Mouse (Mus musculus) neural tube, embryonic 12.5 days (tissue): ENCODE results near the gene Pip4k2c. TPM values are rescaled to one million over a fixed set of nuclear protein-coding genes. Genes with fewer than 3 reads are reported as not detected.
"Not testable (repeated sequence)": the region's sequence is repeated elsewhere in the genome, so short reads cannot be mapped to it uniquely, and the experiment has no call there.

ENCODE experiments used
- ATAC-seq: fragments of 200-750 bp; cut with Nextera tagmentation; 2 replicates; pipeline ENCODE4 v1.8.0; 2017; ENCODE audit warnings: low read depth, mild to moderate bottlenecking, moderate TSS enrichment, moderate library complexity; ENCODE audit not compliant: low FRiP score
- H3K27ac ChIP-seq: fragments of 300-500 bp; sonication (generic); 2 replicates; pipeline ENCODE4 v1.5.1; 2016
- H3K27me3 ChIP-seq: fragments of 300-500 bp; sonication (generic); replicated peaks from 2 replicates; pipeline ENCODE4 v1.6.1; 2016; ENCODE audit warnings: mild to moderate bottlenecking
- H3K36me3 ChIP-seq: fragments of 300-500 bp; sonication (generic); 2 replicates; pipeline ENCODE4 v1.6.1; 2016; ENCODE audit warnings: mild to moderate bottlenecking
- H3K4me1 ChIP-seq: fragments of 300-500 bp; sonication (generic); 2 replicates; pipeline ENCODE4 v1.6.1; 2016
- H3K4me2 ChIP-seq: fragments of 300-500 bp; sonication (generic); replicated peaks from 2 replicates; pipeline ENCODE4 v1.6.1; 2016; ENCODE audit warnings: mild to moderate bottlenecking
- H3K4me3 ChIP-seq: fragments of 300-500 bp; sonication (generic); 2 replicates; pipeline ENCODE4 v1.5.1; 2016
- H3K9ac ChIP-seq: fragments of 300-500 bp; sonication (generic); 2 replicates; pipeline ENCODE4 v1.6.1; 2016; ENCODE audit warnings: mild to moderate bottlenecking
- H3K9me3 ChIP-seq: fragments of 300-500 bp; sonication (generic); 2 replicates; pipeline ENCODE4 v1.6.1; 2016; ENCODE audit warnings: mild to moderate bottlenecking
- WGBS: fragments of 180-500 bp; shearing (Covaris S2); methylation state at CpG from one replicate; pipeline ENCODE4 v1.1.7; 2016; 5-methylcytosine and 5-hydroxymethylcytosine counted together
- polyA plus RNA-seq: library from polyadenylated mRNA; unstranded; fragments of >200 nt; fragmentation: Nextera tagmentation; extraction: Ambion mirVana; gene quantifications from 2 replicates; pipeline ENCODE4 v1.2.1, GENCODE M21; 2016

Gene Pip4k2c
- polyA plus RNA-seq, 1 experiment from 2014 or later = 22.0 TPM

DNA sequence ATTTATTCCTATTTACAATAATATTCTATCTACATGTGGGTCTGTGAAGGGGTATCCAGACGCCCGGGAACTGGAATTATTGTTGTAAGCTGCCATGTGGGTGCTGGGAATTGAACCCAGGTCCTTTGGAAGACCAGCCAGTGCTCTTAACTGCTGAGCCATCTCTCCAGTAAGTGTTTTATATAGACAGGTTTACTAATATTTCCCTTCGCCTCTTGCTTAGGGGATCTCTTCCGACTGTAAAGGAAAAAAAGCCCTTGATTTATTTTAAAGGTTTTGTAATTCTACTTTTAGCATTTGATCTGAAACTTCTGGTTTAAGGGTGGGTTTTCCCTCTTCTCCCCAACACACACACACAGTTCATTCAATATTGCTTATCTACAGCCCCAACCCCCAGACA is 47.2 kb downstream of the Pip4k2c start:
- no peak for ATAC-seq
- 93% methylated on average over 4 of the region's 4 CpGs for WGBS
- Histone ChIP-seq H3K4me3 (no peak overlapping the region), H3K9me3 (no peaks in the 10 kb centered on the region), H3K9ac (no peak overlapping the region), H3K36me3 (no peaks in the 10 kb centered on the region), H3K4me1 (peaks cover 19% of the 10 kb centered on the region), H3K4me2 (peak overlapping the region; percentile 99; the same call in 1 of the 2 replicates), H3K27ac (no peak overlapping the region), H3K27me3 (peaks cover 35% of the 10 kb centered on the region)

DNA sequence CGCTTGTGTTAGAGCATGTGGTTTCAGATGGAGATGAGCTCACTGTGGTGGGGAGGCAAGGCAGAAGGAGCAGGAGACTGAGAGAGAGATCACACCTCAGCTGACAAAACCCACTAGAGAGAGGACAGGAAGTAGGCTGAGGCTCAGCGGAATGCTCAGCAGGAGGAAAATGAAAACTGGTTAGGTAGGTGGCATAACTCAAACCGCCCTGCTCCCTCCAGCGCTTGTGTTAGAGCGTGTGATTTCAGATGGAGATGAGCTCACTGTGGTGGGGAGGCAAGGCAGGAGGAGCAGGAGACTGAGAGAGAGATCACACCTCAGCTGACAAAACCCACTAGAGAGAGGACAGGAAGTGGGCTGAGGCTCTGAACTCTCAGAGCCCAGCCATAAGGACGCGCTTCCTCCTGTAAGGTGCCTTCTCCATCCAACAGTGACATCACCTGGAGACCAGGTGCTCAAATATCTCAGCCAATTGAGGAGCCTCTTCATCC is 48.6 kb downstream of the Pip4k2c start:
- not testable (repeated sequence) for H3K4me3 ChIP-seq, H3K9me3 ChIP-seq, ATAC-seq, H3K4me2 ChIP-seq, H3K9ac ChIP-seq, H3K36me3 ChIP-seq, H3K27ac ChIP-seq
- H3K4me1 ChIP-seq = peaks cover 19% of the 10 kb centered on the region
- 58% methylated on average over 7 of the region's 7 CpGs for WGBS
- H3K27me3 ChIP-seq = peaks cover 26% of the 10 kb centered on the region

DNA sequence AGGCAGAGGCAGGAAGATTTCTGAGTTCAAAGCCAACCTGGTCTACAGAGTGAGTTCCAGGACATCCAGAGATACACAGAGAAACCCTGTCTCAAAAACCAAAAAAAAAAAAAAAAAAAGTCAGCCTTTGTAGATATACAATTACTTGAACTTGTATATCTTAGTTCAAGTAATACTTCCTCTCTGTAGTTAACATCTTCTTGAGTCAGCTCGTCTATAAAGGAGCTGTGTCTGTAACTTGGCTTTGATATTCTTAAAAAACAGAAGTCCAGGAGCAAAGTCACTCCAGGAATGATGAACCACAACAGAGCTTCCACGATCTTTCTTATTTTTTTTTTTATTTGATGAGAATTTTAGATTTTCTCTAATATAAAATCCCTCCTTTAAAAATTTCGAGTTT is 50.7 kb downstream of the Pip4k2c start:
- no peak for ATAC-seq
- no peaks in the 10 kb centered on the region for H3K9me3 ChIP-seq
- H3K27me3 ChIP-seq = peaks cover 6% of the 10 kb centered on the region
- H3K4me3 ChIP-seq = no peak overlapping the region
- no peak overlapping the region for H3K4me2 ChIP-seq
- H3K9ac ChIP-seq = no peak overlapping the region
- WGBS = 79% methylated on average over 3 of the region's 3 CpGs
- H3K27ac ChIP-seq = no peak overlapping the region
- no peaks in the 10 kb centered on the region for H3K36me3 ChIP-seq
- H3K4me1 ChIP-seq = peaks cover 8% of the 10 kb centered on the region

DNA sequence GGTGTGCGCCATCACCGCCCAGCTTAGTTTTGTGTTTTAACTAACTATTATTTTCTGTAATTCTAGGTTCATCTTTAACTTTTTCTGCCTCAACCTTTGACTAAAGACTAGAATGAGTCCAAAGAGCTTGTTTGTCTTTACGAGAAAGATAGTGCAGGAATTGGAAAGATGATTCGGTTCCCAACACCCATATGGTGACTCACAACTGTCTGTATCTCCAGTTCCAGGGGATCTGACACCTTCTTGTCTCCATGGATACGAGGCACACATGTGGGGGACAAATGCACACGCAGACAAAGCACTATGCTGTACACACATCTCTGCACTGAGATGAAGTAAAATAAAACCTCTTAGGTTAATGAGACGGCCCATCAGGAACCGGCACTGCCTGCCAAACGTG is 51.3 kb downstream of the Pip4k2c start:
- whole genome bisulfite sequencing = 85% methylated on average over 9 of the region's 9 CpGs

DNA sequence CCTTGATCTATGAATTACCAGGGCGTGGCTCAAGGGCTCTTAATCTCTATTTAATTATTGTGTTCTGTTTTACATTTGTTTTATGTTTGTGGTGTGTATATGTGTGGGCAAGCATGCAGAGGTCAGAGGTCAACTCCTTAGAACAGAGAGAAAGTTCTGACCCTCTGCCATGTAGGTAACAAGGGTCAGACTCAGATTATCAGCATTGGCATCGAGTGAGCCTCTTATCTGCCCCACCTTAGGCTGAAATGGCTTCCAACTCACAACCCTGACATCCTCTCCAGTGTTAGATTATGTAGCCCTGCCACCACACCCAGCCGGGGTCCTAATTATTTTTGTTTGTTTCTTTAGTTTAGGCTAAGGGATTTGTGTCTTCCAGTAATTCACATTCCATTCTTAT is 52.9 kb downstream of the Pip4k2c start:
- Histone ChIP-seq H3K27ac (no peak overlapping the region), H3K4me3 (no peak overlapping the region), H3K4me2 (no peak overlapping the region), H3K27me3 (no peaks in the 10 kb centered on the region), H3K9me3 (no peaks in the 10 kb centered on the region), H3K4me1 (no peaks in the 10 kb centered on the region), H3K9ac (no peak overlapping the region), H3K36me3 (no peaks in the 10 kb centered on the region)
- 77% methylated on average over 3 of the region's 3 CpGs for WGBS
- ATAC-seq = no peak

More for the DNA sequence above, 51.3 kb downstream of the Pip4k2c start:
- Histone ChIP-seq H3K27ac (no peak overlapping the region), H3K4me2 (no peak overlapping the region), H3K4me3 (no peak overlapping the region), H3K9ac (no peak overlapping the region), H3K4me1 (peaks cover 2% of the 10 kb centered on the region; the same call in 1 of the 2 replicates), H3K36me3 (no peaks in the 10 kb centered on the region), H3K9me3 (no peaks in the 10 kb centered on the region), H3K27me3 (no peaks in the 10 kb centered on the region)
- ATAC-seq = no peak

DNA sequence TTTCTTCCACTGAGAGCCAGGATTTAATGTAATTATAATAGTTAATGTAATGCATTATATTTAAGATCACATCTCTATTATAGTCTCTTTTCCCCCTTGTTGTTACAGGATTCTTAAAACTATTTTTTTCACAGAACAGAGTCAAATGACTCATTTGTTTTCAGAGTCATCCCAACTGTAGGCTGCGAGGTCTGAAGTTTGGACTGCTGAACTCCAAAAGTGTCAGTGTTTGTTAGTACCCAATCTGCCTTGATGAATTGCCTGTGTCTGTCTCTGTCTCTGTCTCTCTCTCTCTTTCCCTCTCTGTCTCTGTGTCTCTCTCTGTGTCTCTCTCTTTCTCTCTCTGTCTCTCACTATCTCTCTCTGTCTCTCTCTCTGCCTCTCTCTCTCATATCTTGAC is 54.9 kb downstream of the Pip4k2c start:
- Histone ChIP-seq H3K27ac (no peak overlapping the region), H3K27me3 (no peaks in the 10 kb centered on the region), H3K4me2 (no peak overlapping the region), H3K4me1 (no peaks in the 10 kb centered on the region), H3K4me3 (no peak overlapping the region), H3K9ac (no peak overlapping the region), H3K36me3 (no peaks in the 10 kb centered on the region), H3K9me3 (no peaks in the 10 kb centered on the region)
- WGBS = 91% methylated on average over 1 of the region's 1 CpGs
- ATAC-seq = no peak

DNA sequence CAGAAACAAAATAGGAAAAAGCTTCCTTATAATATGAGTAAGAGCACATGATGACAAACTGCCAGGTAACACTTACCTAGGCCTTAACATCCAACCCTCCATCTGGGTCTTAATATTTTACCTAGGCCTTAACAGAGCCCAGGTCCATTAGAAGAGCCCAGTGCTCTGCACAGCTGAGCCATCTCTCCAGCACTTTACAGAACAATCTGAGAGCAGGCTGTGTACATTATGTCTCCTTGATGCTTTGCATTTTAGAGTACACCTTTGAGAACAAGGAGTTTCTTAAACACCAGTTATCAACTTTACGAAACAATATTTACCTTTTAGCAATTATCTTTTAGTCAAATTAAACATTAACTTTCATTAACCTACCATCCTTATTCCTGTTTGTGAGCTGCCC is 55.3 kb downstream of the Pip4k2c start:
- no peaks in the 10 kb centered on the region for H3K36me3 ChIP-seq
- H3K4me1 ChIP-seq = no peaks in the 10 kb centered on the region
- ATAC-seq = no peak
- H3K27ac ChIP-seq = no peak overlapping the region
- H3K27me3 ChIP-seq = no peaks in the 10 kb centered on the region
- 96% methylated on average over 1 of the region's 1 CpGs for WGBS
- H3K9ac ChIP-seq = no peak overlapping the region
- no peak overlapping the region for H3K4me3 ChIP-seq
- no peak overlapping the region for H3K4me2 ChIP-seq
- H3K9me3 ChIP-seq = no peaks in the 10 kb centered on the region

DNA sequence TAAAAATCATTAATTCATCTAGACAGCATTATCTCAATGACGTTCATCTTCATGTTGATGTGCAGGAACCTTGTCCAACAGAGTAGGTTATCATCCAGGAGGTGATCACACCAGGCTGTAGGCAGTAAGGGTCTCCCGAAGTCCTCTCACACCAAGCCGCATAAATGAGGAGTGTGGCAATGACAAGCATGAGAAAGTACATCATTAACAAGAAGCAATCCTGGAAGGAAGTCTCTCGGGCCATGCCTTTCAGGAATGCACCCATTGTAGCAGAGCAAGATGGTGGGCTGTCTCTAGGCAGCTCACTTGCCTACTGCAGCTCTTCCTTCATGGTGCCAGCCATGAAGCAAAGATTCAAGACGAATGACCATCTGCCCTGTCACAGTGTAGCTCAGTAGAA is 56.7 kb downstream of the Pip4k2c start:
- H3K36me3 ChIP-seq = no peaks in the 10 kb centered on the region
- H3K9ac ChIP-seq = no peak overlapping the region
- H3K9me3 ChIP-seq = no peaks in the 10 kb centered on the region
- H3K4me1 ChIP-seq = no peaks in the 10 kb centered on the region
- no peak for ATAC-seq
- no peak overlapping the region for H3K27ac ChIP-seq
- no peaks in the 10 kb centered on the region for H3K27me3 ChIP-seq
- no peak overlapping the region for H3K4me2 ChIP-seq
- 84% methylated on average over 5 of the region's 5 CpGs for WGBS
- H3K4me3 ChIP-seq = no peak overlapping the region

DNA sequence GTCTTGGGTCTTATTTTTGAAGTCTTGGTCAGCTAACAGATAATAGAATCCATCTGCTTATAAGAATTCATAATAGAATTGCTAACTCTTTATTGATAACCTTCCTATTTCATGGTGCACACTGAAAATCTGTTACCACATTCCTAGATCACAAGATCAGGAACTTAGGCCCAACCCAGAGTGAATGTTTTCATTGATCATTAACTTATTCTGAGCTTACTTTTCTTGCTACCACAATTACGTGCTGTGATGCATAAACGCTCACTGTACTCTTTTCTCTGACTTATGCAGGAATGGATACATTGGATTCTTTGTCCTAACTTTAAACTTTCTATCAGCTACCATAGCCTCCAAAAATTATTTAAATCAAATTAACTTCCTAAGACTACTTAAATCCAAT is 57.1 kb downstream of the Pip4k2c start:
- WGBS = 92% methylated on average over 2 of the region's 2 CpGs

DNA sequence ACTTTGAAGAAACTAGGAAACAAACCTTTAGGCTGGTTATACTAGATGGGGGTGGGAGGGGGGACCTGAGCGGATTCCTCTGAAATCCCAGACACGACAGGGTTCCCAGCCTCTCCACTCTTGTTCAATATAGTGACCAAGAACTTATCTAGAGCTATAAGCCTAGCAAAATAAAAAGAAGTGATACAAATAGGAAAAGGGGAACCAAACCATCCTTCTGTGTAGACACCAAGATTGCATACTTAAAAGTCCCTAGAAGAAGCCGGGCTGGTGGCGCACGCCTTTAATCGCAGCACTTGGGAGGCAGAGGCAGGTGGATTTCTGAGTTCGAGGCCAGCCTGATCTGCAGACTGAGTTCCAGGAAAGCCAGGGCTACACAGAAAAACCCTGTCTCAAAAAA is 58.1 kb downstream of the Pip4k2c start:
- H3K27ac ChIP-seq = no peak overlapping the region
- H3K9ac ChIP-seq = no peak overlapping the region
- WGBS = 93% methylated on average over 7 of the region's 7 CpGs
- no peak for ATAC-seq
- no peaks in the 10 kb centered on the region for H3K9me3 ChIP-seq
- H3K36me3 ChIP-seq = no peaks in the 10 kb centered on the region
- H3K4me2 ChIP-seq = no peak overlapping the region
- H3K4me1 ChIP-seq = no peaks in the 10 kb centered on the region
- no peak overlapping the region for H3K4me3 ChIP-seq
- no peaks in the 10 kb centered on the region for H3K27me3 ChIP-seq

More for the DNA sequence above, 57.1 kb downstream of the Pip4k2c start:
- Histone ChIP-seq H3K36me3 (no peaks in the 10 kb centered on the region), H3K4me1 (no peaks in the 10 kb centered on the region), H3K4me3 (no peak overlapping the region), H3K4me2 (no peak overlapping the region), H3K27ac (no peak overlapping the region), H3K9ac (no peak overlapping the region), H3K9me3 (no peaks in the 10 kb centered on the region), H3K27me3 (no peaks in the 10 kb centered on the region)
- no peak for ATAC-seq

DNA sequence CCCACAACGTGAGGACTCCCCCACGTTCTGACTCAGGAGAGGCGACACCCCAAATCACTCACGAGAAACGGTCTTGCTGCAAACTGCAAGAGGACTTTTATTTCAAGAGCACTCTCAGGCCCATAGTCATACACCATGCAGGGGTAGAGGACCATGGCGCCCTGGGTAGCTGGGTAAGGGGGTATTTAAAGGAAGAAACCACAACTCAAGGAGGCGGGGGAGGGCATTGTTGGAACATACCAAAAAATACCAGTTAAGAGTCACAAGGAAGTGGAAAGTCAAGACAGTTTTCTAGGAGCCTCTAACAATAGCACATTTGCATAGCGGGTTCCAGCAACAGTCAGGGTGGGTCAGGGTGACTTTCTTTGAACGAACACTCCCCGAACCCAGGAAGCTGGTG is 58.8 kb downstream of the Pip4k2c start:
- H3K4me1 ChIP-seq, H3K4me2 ChIP-seq, H3K36me3 ChIP-seq, H3K9me3 ChIP-seq, ATAC-seq, H3K9ac ChIP-seq, H3K27ac ChIP-seq, H3K27me3 ChIP-seq, H3K4me3 ChIP-seq: not testable (repeated sequence)
- WGBS = 90% methylated on average over 10 of the region's 10 CpGs

DNA sequence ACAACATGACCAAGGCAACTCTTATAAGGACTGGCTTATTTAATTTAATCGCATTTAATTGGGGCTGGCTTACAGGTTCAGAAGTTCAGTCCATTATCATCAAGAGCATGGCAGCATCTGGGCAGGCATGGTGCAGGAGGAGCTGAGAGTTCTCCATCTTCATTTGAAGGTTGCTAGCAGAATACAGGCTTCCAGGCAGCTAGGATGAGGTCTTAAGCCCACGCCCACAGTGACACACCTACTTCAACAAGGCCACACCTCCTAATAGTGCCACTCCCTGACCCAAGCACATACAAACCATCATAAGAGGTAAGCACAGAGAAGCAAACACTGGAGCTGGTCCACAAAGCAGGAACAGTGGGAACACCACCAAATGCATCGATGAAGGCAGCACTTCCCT is 60.2 kb downstream of the Pip4k2c start:
- H3K9me3 ChIP-seq, ATAC-seq, H3K9ac ChIP-seq, H3K27ac ChIP-seq, H3K36me3 ChIP-seq, H3K4me2 ChIP-seq, H3K4me3 ChIP-seq, H3K4me1 ChIP-seq, H3K27me3 ChIP-seq: not testable (repeated sequence)
- 92% methylated on average over 3 of the region's 3 CpGs for WGBS

DNA sequence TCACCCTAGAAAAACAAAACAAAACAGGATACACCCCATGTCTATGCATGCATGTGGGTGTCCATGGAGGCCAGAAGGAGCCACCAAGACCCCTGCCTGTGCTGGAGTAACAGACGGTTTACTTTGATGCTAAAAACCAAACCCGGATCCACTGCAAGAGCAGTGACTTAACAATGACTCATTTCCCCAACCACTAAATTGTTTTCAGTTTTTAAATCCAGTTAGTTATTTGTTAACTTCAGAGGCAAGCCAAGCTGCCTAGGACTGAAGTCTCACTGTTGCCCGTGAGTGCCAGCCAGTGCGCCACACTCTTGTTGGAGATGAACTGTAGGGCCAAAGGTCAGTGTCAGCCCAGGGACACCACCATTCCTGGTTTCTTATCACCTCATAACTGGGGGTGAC is 60.9 kb downstream of the Pip4k2c start:
- WGBS = 90% methylated on average over 4 of the region's 4 CpGs
- H3K27me3 ChIP-seq = no peaks in the 10 kb centered on the region
- no peaks in the 10 kb centered on the region for H3K4me1 ChIP-seq
- no peak for ATAC-seq
- H3K9me3 ChIP-seq = no peaks in the 10 kb centered on the region
- H3K4me2 ChIP-seq = no peak overlapping the region
- no peak overlapping the region for H3K9ac ChIP-seq
- H3K27ac ChIP-seq = no peak overlapping the region
- no peak overlapping the region for H3K4me3 ChIP-seq
- H3K36me3 ChIP-seq = no peaks in the 10 kb centered on the region
